Mouse (Mus musculus): ENCODE measurements around the gene Zfp367. TPM values are rescaled to one million over a fixed set of nuclear protein-coding genes. Genes with fewer than 3 reads are reported as not detected.
A peak's percentile ranks its signal among the peaks of the same experiment; 100 is the strongest.

The Zfp367 gene
- polyA plus RNA-seq, 1 experiment, result 7.1 TPM

DNA sequence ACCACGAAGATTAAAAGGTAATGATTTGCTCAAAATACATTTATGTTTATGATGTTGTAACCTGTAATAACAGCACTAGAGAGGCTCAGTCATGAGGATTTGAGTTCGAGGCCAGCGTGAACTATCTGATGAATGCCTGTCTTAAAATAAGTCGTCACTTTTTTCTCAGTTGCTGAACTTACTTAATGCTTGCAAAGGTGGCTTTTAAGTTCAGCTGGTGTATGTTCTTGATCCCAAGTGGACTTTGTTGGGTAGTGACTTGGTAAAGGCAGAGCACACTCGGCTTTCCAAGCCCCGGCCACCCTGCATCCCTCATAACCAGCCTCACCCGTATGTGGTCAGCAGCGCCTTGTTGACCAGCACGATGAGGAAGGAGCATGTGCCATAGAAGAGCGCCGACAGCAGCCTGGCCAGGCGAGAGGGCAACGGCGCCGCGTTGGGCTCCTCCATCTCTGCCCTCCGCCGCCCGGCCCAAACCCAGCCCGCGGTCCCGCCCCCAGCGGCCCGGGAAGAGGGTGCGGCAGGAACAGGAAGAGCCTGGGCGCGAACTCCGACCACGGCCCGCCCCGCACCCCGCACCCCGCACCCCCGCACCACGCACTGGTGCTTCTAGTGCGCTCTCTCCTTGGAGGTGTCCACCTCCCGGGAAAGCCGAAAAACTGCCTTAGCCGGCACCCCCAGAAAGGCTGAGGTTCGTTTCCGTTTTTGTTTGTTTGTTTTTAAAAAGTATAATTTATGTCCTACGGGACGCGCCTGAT lies 24.0 kb downstream of the Zfp367 start, which contains the start of gene Slc35d2:
Slc35d2 (minus strand) TSS at position 511 of the 758 bp plus-strand sequence.
- TF ChIP-seq MYOD1 (IDR thresholded peaks at IDR 0.05; ENCODE audit: control insufficient read depth, insufficient read length, low read depth), result no peak
- no peaks in the 10 kb centered on the region for H3K79me3 ChIP-seq (ENCODE audit: low read depth)
- H3K36me3 ChIP-seq (ENCODE audit: control insufficient read depth, insufficient read depth), result peaks cover 15% of the 10 kb centered on the region
- H3K4me3 ChIP-seq (ENCODE audit: insufficient read depth, poor library complexity, severe bottlenecking), result peak within 1 kb of the TSS; percentile 34
- H3K27me3 ChIP-seq (ENCODE audit: control insufficient read depth, insufficient read depth, insufficient read length), result no peaks in the 10 kb centered on the region
- no peaks in the 10 kb centered on the region for H3K79me2 ChIP-seq (ENCODE audit: control insufficient read depth, insufficient read depth)
- H3ac ChIP-seq (ENCODE audit: control insufficient read depth, insufficient read length, low read depth), result peak within 1 kb of the TSS; percentile 48

DNA sequence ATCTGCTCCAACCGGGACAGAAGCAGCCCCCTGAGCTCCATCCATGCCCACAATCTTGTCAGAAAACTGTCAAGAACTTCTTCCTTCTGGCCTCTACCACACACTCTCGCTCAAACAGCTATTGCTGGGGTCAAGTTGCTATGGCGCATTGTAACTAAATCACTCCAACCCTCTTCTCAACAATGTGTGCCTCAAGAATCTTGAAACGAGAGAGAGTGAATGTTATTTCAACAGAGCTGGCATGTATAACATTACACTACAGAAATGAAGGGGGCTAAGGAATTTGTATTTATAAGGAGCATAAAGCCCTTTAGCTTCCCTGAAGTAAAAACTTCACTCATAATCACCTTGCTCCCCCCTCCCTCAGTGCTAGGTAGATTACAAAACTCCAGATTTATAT lies 26.7 kb downstream of the Zfp367 start:
- Histone ChIP-seq H3ac (ENCODE audit: control insufficient read depth, insufficient read length, low read depth) (no peak overlapping the region), H3K27me3 (ENCODE audit: control insufficient read depth, insufficient read depth, insufficient read length) (no peaks in the 10 kb centered on the region), H3K4me3 (ENCODE audit: insufficient read depth, poor library complexity, severe bottlenecking) (no peak overlapping the region), H3K79me3 (ENCODE audit: low read depth) (no peaks in the 10 kb centered on the region), H3K36me3 (ENCODE audit: control insufficient read depth, insufficient read depth) (peaks cover under 1% of the 10 kb centered on the region), H3K79me2 (ENCODE audit: control insufficient read depth, insufficient read depth) (no peaks in the 10 kb centered on the region)
- TF ChIP-seq FOSL1 (IDR thresholded peaks at IDR 0.05; ENCODE audit: insufficient read depth, low read length, poor library complexity, severe bottlenecking) (no peak), CTCF (IDR thresholded peaks at IDR 0.05; ENCODE audit: control insufficient read depth, insufficient read depth, insufficient read length) (no peak), USF1 (IDR thresholded peaks at IDR 0.05; ENCODE audit: low read depth) (no peak), MAX (IDR thresholded peaks at IDR 0.05) (no peak), MYOG (IDR thresholded peaks at IDR 0.05; ENCODE audit: control insufficient read depth, extremely low read depth, insufficient read length) (no peak), MYOD1 (IDR thresholded peaks at IDR 0.05; ENCODE audit: control insufficient read depth, insufficient read length, low read depth) (no peak)

DNA sequence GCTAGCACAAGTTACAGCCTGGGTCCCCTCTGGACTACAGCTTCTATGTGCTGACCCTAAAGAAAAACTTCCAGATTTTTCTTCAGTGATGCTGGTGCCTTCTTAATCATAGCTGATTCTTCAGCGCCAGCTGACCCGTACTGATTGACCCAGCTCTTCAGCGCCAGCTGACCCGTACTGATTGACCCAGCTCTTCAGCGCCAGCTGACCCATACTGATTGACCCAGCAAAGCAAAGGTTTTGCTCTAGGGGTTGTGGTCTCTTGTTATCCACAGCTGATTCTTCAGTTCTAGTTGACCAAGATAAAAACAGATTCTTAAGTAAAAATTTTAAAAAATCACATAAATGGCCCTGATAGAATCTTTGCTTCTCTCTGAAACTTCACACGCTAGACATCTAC lies 28.1 kb downstream of the Zfp367 start:
- no peak overlapping the region for H3ac ChIP-seq (ENCODE audit: control insufficient read depth, insufficient read length, low read depth)
- no peaks in the 10 kb centered on the region for H3K79me2 ChIP-seq (ENCODE audit: control insufficient read depth, insufficient read depth)
- no peaks in the 10 kb centered on the region for H3K27me3 ChIP-seq (ENCODE audit: control insufficient read depth, insufficient read depth, insufficient read length)
- no peak overlapping the region for H3K4me3 ChIP-seq (ENCODE audit: insufficient read depth, poor library complexity, severe bottlenecking)
- H3K36me3 ChIP-seq (ENCODE audit: control insufficient read depth, insufficient read depth), result no peaks in the 10 kb centered on the region
- H3K79me3 ChIP-seq (ENCODE audit: low read depth), result no peaks in the 10 kb centered on the region
- TF ChIP-seq CEBPB (IDR thresholded peaks at IDR 0.05; ENCODE audit: low read depth) (no peak), FOSL1 (IDR thresholded peaks at IDR 0.05; ENCODE audit: insufficient read depth, low read length, poor library complexity, severe bottlenecking) (no peak), USF1 (IDR thresholded peaks at IDR 0.05; ENCODE audit: low read depth) (no peak), MYOG (IDR thresholded peaks at IDR 0.05; ENCODE audit: control insufficient read depth, extremely low read depth, insufficient read length) (no peak), CTCF (IDR thresholded peaks at IDR 0.05; ENCODE audit: control insufficient read depth, insufficient read depth, insufficient read length) (no peak), MYOD1 (IDR thresholded peaks at IDR 0.05; ENCODE audit: control insufficient read depth, insufficient read length, low read depth) (no peak), MAX (IDR thresholded peaks at IDR 0.05) (no peak)

DNA sequence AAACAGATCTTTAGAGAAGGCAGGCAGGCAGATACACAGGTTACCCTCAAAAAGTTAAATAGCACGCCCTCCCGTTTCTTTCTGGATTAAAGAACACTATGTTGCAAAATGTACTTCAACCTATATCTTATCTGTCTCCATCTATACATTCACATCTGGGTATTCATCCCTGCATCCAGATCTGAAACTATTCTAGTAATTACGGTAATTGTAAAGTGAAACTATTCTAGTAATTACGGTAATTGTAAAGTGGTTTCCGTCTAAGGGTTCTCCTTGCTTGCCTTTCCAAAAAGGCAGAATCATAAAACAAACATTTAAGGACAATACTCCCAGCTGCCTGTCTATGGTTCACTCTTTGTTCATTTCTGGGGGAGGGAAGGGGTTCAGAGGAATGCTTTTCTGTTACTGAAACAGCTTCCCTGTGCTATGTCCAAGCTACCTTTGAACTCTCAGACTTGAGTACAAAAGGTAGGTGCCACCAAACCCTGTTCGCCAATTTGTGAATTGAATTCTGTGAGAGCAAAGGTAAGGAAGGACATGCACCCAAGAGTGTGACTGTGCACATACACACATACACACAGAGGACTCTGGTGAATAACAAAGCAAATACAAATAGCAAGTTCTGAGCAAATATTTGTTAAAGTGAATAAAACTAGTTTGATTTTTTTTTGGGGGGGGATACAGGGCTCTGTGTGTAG lies 29.4 kb downstream of the Zfp367 start:
- Histone ChIP-seq H3K36me3 (ENCODE audit: control insufficient read depth, insufficient read depth) (no peaks in the 10 kb centered on the region), H3K79me3 (ENCODE audit: low read depth) (no peaks in the 10 kb centered on the region), H3K4me3 (ENCODE audit: insufficient read depth, poor library complexity, severe bottlenecking) (no peak overlapping the region), H3ac (ENCODE audit: control insufficient read depth, insufficient read length, low read depth) (no peak overlapping the region), H3K27me3 (ENCODE audit: control insufficient read depth, insufficient read depth, insufficient read length) (no peaks in the 10 kb centered on the region), H3K79me2 (ENCODE audit: control insufficient read depth, insufficient read depth) (no peaks in the 10 kb centered on the region)
- TF ChIP-seq MYOG (IDR thresholded peaks at IDR 0.05; ENCODE audit: control insufficient read depth, extremely low read depth, insufficient read length) (no peak), MAX (IDR thresholded peaks at IDR 0.05) (no peak), CTCF (IDR thresholded peaks at IDR 0.05; ENCODE audit: control insufficient read depth, insufficient read depth, insufficient read length) (no peak), USF1 (IDR thresholded peaks at IDR 0.05; ENCODE audit: low read depth) (no peak), FOSL1 (IDR thresholded peaks at IDR 0.05; ENCODE audit: insufficient read depth, low read length, poor library complexity, severe bottlenecking) (no peak)

DNA sequence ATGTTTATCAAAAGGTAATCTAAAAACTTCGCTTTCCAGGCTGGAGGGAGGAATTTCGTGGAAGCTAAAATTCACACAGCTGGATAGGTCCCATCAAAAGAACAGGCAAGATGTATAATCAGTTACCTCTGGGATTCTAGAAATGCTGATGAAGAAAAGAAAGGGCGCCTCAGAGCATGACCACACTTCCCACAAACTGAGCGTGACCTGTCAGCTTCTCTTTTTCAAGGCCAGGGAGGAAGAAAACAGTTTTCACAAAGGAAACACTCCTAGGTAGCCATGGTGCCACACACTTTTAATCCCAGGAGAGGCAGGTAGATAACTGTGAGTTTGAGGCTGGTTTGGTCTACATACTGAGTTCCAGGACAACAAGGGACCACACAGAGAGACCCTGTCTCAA lies 32.2 kb downstream of the Zfp367 start:
- no peak for TF ChIP-seq MAX (IDR thresholded peaks at IDR 0.05)
- no peak for TF ChIP-seq CTCF (IDR thresholded peaks at IDR 0.05; ENCODE audit: control insufficient read depth, insufficient read depth, insufficient read length)
- no peak for TF ChIP-seq USF1 (IDR thresholded peaks at IDR 0.05; ENCODE audit: low read depth)
- TF ChIP-seq FOSL1 (IDR thresholded peaks at IDR 0.05; ENCODE audit: insufficient read depth, low read length, poor library complexity, severe bottlenecking), result no peak
- no peak for TF ChIP-seq MYOG (IDR thresholded peaks at IDR 0.05; ENCODE audit: control insufficient read depth, extremely low read depth, insufficient read length)
- no peak for TF ChIP-seq CEBPB (IDR thresholded peaks at IDR 0.05; ENCODE audit: low read depth)
- no peak for TF ChIP-seq MYOD1 (IDR thresholded peaks at IDR 0.05; ENCODE audit: control insufficient read depth, insufficient read length, low read depth)
- Histone ChIP-seq H3ac (ENCODE audit: control insufficient read depth, insufficient read length, low read depth) (no peak overlapping the region), H3K79me2 (ENCODE audit: control insufficient read depth, insufficient read depth) (no peaks in the 10 kb centered on the region), H3K27me3 (ENCODE audit: control insufficient read depth, insufficient read depth, insufficient read length) (no peaks in the 10 kb centered on the region), H3K36me3 (ENCODE audit: control insufficient read depth, insufficient read depth) (no peaks in the 10 kb centered on the region), H3K79me3 (ENCODE audit: low read depth) (no peaks in the 10 kb centered on the region), H3K4me3 (ENCODE audit: insufficient read depth, poor library complexity, severe bottlenecking) (no peak overlapping the region)
